In genomic region chr13:17042332-17042731, GRCm38 (mm10) we compare ENCODE assay signal across 22 mouse cellular contexts.
A peak's percentile ranks its signal among the peaks of the same experiment; 100 is the strongest.
DNase-seq lines count a peak whose midpoint lies in the region; ATAC-seq and TF ChIP-seq lines count a peak whose summit lies in the region.
"Had no signal": no experiment of that assay in that cellular context is flagged by ENCODE, and none has a peak within 500 bp of the region (broad histone marks: within the 10 kb centered on the region; RNA-seq: fewer than 3 reads in every experiment).

No protein-coding gene starts in this region.

- H3K4me2 ChIP-seq in intestine, embryonic 15.5 days (replicated peaks) = no peak overlapping the region
- no peak overlapping the region for H3K4me2 ChIP-seq in intestine, postnatal 0 days (replicated peaks; ENCODE audit: low read depth)
- no peak overlapping the region for H3K4me2 ChIP-seq in intestine, embryonic 16.5 days (ENCODE audit: low read depth, low read length)

- H3K4me3 ChIP-seq in intestine, embryonic 15.5 days (replicated peaks) = no peak overlapping the region
- no peak overlapping the region for H3K4me3 ChIP-seq in intestine, postnatal 0 days (ENCODE audit: low read depth, low read length)
- no peak overlapping the region for H3K4me3 ChIP-seq in intestine, embryonic 16.5 days (ENCODE audit: low read length)

- 66% methylated on average over 2 of the region's 2 CpGs for WGBS in intestine, embryonic 15.5 days
- WGBS in intestine, postnatal 0 days = 58% methylated on average over 2 of the region's 2 CpGs
- 77% methylated on average over 2 of the region's 2 CpGs for WGBS in intestine, embryonic 16.5 days

- H3K36me3 ChIP-seq in intestine, embryonic 15.5 days = no peaks in the 10 kb centered on the region
- no peaks in the 10 kb centered on the region for H3K36me3 ChIP-seq in intestine, postnatal 0 days (ENCODE audit: control insufficient read depth, insufficient read depth)
- no peaks in the 10 kb centered on the region for H3K36me3 ChIP-seq in intestine, embryonic 16.5 days (ENCODE audit: control insufficient read depth, insufficient read depth, low read length)
- H3K36me3 ChIP-seq: G1E had no signal

- H3K9me3 ChIP-seq in intestine, embryonic 15.5 days = no peaks in the 10 kb centered on the region
- no peaks in the 10 kb centered on the region for H3K9me3 ChIP-seq in intestine, postnatal 0 days (ENCODE audit: control insufficient read depth)
- H3K9me3 ChIP-seq in intestine, embryonic 16.5 days (ENCODE audit: control insufficient read depth, low read length) = no peaks in the 10 kb centered on the region
- H3K9me3 ChIP-seq: G1E had no signal

- no peaks in the 10 kb centered on the region for H3K4me1 ChIP-seq in intestine, embryonic 15.5 days (replicated peaks)
- H3K4me1 ChIP-seq in intestine, postnatal 0 days (replicated peaks; ENCODE audit: control insufficient read depth, insufficient read depth, low read length) = no peaks in the 10 kb centered on the region
- no peaks in the 10 kb centered on the region for H3K4me1 ChIP-seq in intestine, embryonic 16.5 days (ENCODE audit: control insufficient read depth, insufficient read depth, low read length)

- no peak overlapping the region for H3K27ac ChIP-seq in intestine, embryonic 15.5 days
- H3K27ac ChIP-seq in intestine, postnatal 0 days (ENCODE audit: low read depth, low read length) = no peak overlapping the region
- no peak overlapping the region for H3K27ac ChIP-seq in intestine, embryonic 16.5 days (ENCODE audit: low read length)

- no peak for TF ChIP-seq CTCF in intestine, postnatal 0 days (IDR thresholded peaks at IDR 0.05; ENCODE audit: low read depth)

- DNase-seq in kidney, adult 9 months = peak; percentile 1
- no peak for DNase-seq in kidney, adult 18-20 months
- peak; percentile 1 for DNase-seq in yolk sac, embryonic 10.5 days (ENCODE audit: low spot score)
- DNase-seq in frontal cortex, postnatal 25 days (ENCODE audit: low spot score in 2 of 2) = no peak
- no peak for DNase-seq in cerebellum, postnatal 14 days
- DNase-seq: adrenal gland, adult 2 months; adrenal gland, adult 8-10 months; adrenal gland, postnatal 10 days; adrenal gland, postnatal 14 days; adrenal gland, postnatal 25 days; adrenal gland, postnatal 36 days; B cell, adult 2 months; cerebellum, adult 11 months; cerebellum, adult 11-12 months had no signal

- no peaks in the 10 kb centered on the region for H3K27me3 ChIP-seq in intestine, embryonic 15.5 days (replicated peaks)
- no peaks in the 10 kb centered on the region for H3K27me3 ChIP-seq in intestine, postnatal 0 days (replicated peaks; ENCODE audit: control insufficient read depth, insufficient read depth, low read length)
- no peaks in the 10 kb centered on the region for H3K27me3 ChIP-seq in intestine, embryonic 16.5 days (replicated peaks; ENCODE audit: control insufficient read depth, insufficient read depth, low read length)
- H3K27me3 ChIP-seq: CH12.LX, Patski had no signal

- ATAC-seq in intestine, embryonic 15.5 days = peak; percentile 53
- no peak for ATAC-seq in intestine, postnatal 0 days
- ATAC-seq in intestine, embryonic 16.5 days = peak; percentile 75
- ATAC-seq: activated CD4-positive, CD25-positive, alpha-beta regulatory T cell, adult 4 months; CD4-positive, CD25-positive, alpha-beta regulatory T cell, adult 4 months; Patski had no signal

- no peak overlapping the region for H3K9ac ChIP-seq in intestine, embryonic 15.5 days
- H3K9ac ChIP-seq in intestine, postnatal 0 days (ENCODE audit: low read depth, low read length) = no peak overlapping the region
- H3K9ac ChIP-seq in intestine, embryonic 16.5 days (ENCODE audit: low read depth, low read length) = no peak overlapping the region

Comparison
In these comparisons a context has a peak if more than half of its experiments do, and no peak if none do; other contexts are left out.
1. DNase-seq: peak in kidney, adult 9 months (single experiment) and yolk sac, embryonic 10.5 days (single experiment); none in kidney, adult 18-20 months (single experiment), frontal cortex, postnatal 25 days (0 of 2) and cerebellum, postnatal 14 days (0 of 2).